Mouse (Mus musculus): ENCODE measurements around the gene Aldh1l1. TPM values are rescaled to one million over a fixed set of nuclear protein-coding genes. Genes with fewer than 3 reads are reported as not detected.

Gene Aldh1l1
- total and polyA plus RNA-seq, 2 experiments: 897 to 1,237 TPM

DNA sequence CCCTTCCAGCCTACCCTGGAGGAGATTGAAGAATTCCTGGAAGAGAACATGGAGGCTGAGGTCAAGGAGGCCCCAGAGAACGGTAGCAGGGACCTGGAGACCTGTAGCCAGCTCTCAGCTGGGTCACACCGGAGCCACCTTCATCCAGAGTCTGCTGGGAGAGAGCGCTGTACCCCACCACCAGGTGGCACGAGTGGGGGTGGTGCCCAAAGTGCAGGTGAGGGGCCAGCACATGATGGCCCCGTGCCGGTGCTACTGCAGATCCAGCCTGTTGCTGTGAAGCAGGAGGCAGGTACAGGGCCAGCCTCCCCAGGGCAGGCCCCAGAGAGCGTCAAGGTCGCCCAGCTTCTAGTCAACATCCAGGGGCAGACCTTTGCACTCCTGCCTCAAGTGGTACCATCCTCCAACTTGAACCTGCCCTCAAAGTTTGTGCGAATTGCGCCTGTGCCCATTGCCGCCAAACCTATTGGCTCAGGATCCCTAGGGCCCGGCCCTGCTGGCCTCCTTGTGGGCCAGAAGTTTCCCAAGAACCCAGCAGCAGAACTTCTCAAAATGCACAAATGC lies 19.3 kb upstream of the Aldh1l1 start:
- Histone ChIP-seq H3K36me3 (ENCODE audit: control insufficient read depth, insufficient read depth, low read length) (peaks cover 30% of the 10 kb centered on the region), H3K9ac (ENCODE audit: low read depth, low read length) (peak overlapping the region; percentile 85), H3K27me3 (ENCODE audit: control insufficient read depth, insufficient read depth, low read length) (no peaks in the 10 kb centered on the region), H3K4me3 (ENCODE audit: insufficient read depth, low read depth, low read length) (peak overlapping the region; percentile 86), H3K27ac (replicated peaks; ENCODE audit: insufficient read depth, low read depth, low read length) (peak overlapping the region; percentile 99), H3K4me1 (ENCODE audit: control insufficient read depth, insufficient read depth, low read length) (peaks cover 32% of the 10 kb centered on the region), H3K79me2 (ENCODE audit: control insufficient read depth, insufficient read depth, low read length) (peaks cover 42% of the 10 kb centered on the region)
- 19% methylated on average over 12 of the region's 12 CpGs for WGBS
- DNase-seq (ENCODE audit: extremely low read depth, low read depth, low spot score): peak; percentile 93
- TF ChIP-seq POLR2A (IDR thresholded peaks at IDR 0.05; ENCODE audit: extremely low read depth, insufficient read depth, low read length) (0 out of 2 replicates have a peak, but pooled peaks have one; percentile 19), CTCF (IDR thresholded peaks at IDR 0.05; ENCODE audit: low read depth, low read length) (peak; percentile 58)

DNA sequence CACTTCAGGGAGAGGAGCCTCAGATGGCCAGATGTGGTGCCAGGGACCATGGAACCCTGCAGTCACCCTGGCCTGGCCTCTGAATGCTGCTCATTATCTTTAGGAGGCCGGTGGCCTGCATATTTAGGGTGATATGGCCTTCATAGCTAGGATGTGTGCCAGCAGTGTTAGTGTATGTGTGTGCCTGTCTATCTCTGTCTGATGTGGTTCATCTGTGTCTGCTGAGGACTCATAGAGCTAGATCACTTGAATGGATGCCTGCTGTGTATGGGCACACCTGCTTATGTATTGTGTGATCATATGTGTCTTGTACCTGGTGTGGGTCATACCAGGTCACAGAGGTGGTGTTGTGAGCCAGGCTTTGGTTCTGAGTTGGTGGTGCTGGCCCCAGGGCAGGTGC lies 18.0 kb upstream of the Aldh1l1 start:
- Histone ChIP-seq H3K4me1 (ENCODE audit: control insufficient read depth, insufficient read depth, low read length) (peaks cover 41% of the 10 kb centered on the region), H3K36me3 (ENCODE audit: control insufficient read depth, insufficient read depth, low read length) (peaks cover 33% of the 10 kb centered on the region), H3K79me2 (ENCODE audit: control insufficient read depth, insufficient read depth, low read length) (peaks cover 42% of the 10 kb centered on the region), H3K27me3 (ENCODE audit: control insufficient read depth, insufficient read depth, low read length) (no peaks in the 10 kb centered on the region), H3K4me3 (ENCODE audit: insufficient read depth, low read depth, low read length) (peak overlapping the region; percentile 86), H3K27ac (replicated peaks; ENCODE audit: insufficient read depth, low read depth, low read length) (peak overlapping the region; percentile 99), H3K9ac (ENCODE audit: low read depth, low read length) (peak overlapping the region; percentile 85)
- peak; percentile 58 for DNase-seq (ENCODE audit: extremely low read depth, low read depth, low spot score)
- no peak for TF ChIP-seq CTCF (IDR thresholded peaks at IDR 0.05; ENCODE audit: low read depth, low read length)
- TF ChIP-seq POLR2A (IDR thresholded peaks at IDR 0.05; ENCODE audit: extremely low read depth, insufficient read depth, low read length): no peak
- 3% methylated on average over 1 of the region's 1 CpGs for WGBS

DNA sequence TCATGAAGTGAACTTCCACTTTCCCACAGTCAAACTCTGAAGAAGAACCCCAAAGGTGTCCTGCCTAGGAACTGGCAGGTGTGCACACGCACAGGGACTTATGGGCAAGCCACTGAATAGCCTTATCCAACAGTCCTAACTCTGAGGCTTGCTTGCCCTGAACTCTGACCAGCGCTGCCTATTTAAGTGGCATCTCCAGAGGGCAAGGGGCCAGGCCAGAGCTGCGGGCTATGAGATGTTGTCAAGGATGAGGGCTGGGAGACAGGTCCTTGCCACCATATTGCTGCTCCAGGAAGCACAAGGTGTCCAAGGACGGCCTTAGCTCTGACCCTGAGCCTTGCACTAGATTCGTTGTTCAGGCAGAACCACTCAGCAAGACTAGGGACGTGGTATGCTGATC lies 17.2 kb upstream of the Aldh1l1 start:
- H3K9ac ChIP-seq (ENCODE audit: low read depth, low read length): peak overlapping the region; percentile 85
- TF ChIP-seq CTCF (IDR thresholded peaks at IDR 0.05; ENCODE audit: low read depth, low read length) (no peak), POLR2A (IDR thresholded peaks at IDR 0.05; ENCODE audit: extremely low read depth, insufficient read depth, low read length) (no peak)
- no peaks in the 10 kb centered on the region for H3K27me3 ChIP-seq (ENCODE audit: control insufficient read depth, insufficient read depth, low read length)
- H3K36me3 ChIP-seq (ENCODE audit: control insufficient read depth, insufficient read depth, low read length): peaks cover 36% of the 10 kb centered on the region
- H3K4me3 ChIP-seq (ENCODE audit: insufficient read depth, low read depth, low read length): peak overlapping the region; percentile 86
- H3K4me1 ChIP-seq (ENCODE audit: control insufficient read depth, insufficient read depth, low read length): peaks cover 46% of the 10 kb centered on the region
- H3K79me2 ChIP-seq (ENCODE audit: control insufficient read depth, insufficient read depth, low read length): peaks cover 42% of the 10 kb centered on the region
- WGBS: 24% methylated on average over 6 of the region's 6 CpGs
- H3K27ac ChIP-seq (replicated peaks; ENCODE audit: insufficient read depth, low read depth, low read length): peak overlapping the region; percentile 99
- peak; percentile 68 for DNase-seq (ENCODE audit: extremely low read depth, low read depth, low spot score)

DNA sequence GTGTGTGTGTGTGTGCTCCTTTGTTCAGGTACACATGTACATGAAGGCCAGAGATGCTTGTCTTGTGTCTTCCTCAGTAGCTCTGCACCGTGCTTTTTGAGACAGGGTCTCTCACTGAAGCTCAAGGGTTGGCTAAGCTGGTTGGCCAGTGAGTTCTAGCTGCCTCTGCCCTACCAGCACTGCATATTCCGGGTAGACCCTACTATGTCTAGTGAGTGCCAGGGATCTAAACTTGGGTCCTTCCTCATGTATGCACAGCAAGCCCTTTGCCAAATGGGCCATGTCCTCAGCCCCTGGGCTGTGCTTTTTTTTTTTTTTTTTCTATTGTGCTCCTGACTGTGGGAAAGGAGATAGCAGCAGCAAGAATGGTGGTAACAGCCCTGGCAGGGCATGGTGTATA lies 16.0 kb upstream of the Aldh1l1 start:
- Histone ChIP-seq H3K79me2 (ENCODE audit: control insufficient read depth, insufficient read depth, low read length) (peaks cover 41% of the 10 kb centered on the region), H3K4me3 (ENCODE audit: insufficient read depth, low read depth, low read length) (peak overlapping the region; percentile 86), H3K27ac (replicated peaks; ENCODE audit: insufficient read depth, low read depth, low read length) (peak overlapping the region; percentile 99), H3K9ac (ENCODE audit: low read depth, low read length) (peak overlapping the region; percentile 85), H3K27me3 (ENCODE audit: control insufficient read depth, insufficient read depth, low read length) (no peaks in the 10 kb centered on the region), H3K36me3 (ENCODE audit: control insufficient read depth, insufficient read depth, low read length) (peaks cover 38% of the 10 kb centered on the region), H3K4me1 (ENCODE audit: control insufficient read depth, insufficient read depth, low read length) (peaks cover 50% of the 10 kb centered on the region)
- peak; percentile 51 for DNase-seq (ENCODE audit: extremely low read depth, low read depth, low spot score)
- 27% methylated on average over 2 of the region's 2 CpGs for WGBS
- TF ChIP-seq CTCF (IDR thresholded peaks at IDR 0.05; ENCODE audit: low read depth, low read length): no peak
- TF ChIP-seq POLR2A (IDR thresholded peaks at IDR 0.05; ENCODE audit: extremely low read depth, insufficient read depth, low read length): no peak

DNA sequence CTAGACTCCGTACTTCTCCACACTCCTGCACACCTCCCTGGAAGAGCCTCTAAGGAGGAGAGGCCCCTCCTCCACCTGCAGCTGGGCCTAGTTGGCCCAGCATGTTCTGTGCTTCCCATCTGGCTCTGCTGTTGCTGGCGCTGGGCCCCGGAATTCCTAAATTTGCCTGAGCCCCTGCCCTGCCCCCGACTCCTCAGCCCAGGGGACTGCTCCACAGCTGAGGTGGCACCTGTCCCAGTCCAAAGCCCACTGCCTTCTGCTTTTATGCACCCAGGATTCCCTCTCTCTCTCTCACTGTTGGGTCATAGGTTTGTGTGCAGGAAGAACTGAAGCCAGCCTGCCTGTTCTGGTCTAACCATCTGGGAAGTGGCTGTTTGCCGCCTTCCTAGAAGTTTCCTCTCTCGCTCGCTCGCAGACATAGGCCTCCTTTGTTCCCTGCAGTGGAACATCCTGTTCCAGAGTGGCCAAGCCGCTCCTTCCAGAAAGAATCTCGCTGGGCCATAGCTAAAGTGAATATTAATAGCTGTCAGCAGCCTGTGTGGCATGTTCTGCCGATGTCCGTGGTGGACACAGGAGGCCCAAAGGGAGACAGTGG lies 15.2 kb upstream of the Aldh1l1 start:
- peak overlapping the region; percentile 85 for H3K9ac ChIP-seq (ENCODE audit: low read depth, low read length)

DNA sequence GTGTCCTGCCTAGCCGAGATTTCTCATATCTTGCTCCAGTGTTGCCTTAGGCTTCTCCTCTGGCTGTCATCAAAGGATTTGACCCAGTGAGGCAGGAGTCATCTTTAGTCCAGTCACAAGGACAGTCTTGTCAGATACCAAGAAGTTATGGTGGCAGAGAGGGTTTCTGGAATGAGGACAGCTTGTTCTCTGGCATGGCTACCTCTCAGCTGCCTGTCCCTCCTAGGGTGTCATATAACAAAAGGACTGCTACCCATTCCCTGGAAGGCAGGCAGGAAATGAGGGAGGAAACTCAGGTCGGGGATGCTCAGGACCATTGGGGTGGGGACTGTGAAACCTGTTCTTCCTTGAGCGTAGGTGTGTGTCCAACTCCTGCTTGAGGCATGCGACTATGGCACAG lies 14.1 kb upstream of the Aldh1l1 start:
- DNase-seq (ENCODE audit: extremely low read depth, low read depth, low spot score): peak; percentile 43
- Histone ChIP-seq H3K4me1 (ENCODE audit: control insufficient read depth, insufficient read depth, low read length) (peaks cover 61% of the 10 kb centered on the region), H3K27ac (replicated peaks; ENCODE audit: insufficient read depth, low read depth, low read length) (peak overlapping the region; percentile 99), H3K9ac (ENCODE audit: low read depth, low read length) (peak overlapping the region; percentile 85), H3K36me3 (ENCODE audit: control insufficient read depth, insufficient read depth, low read length) (peaks cover 33% of the 10 kb centered on the region), H3K79me2 (ENCODE audit: control insufficient read depth, insufficient read depth, low read length) (peaks cover 32% of the 10 kb centered on the region), H3K4me3 (ENCODE audit: insufficient read depth, low read depth, low read length) (no peak overlapping the region), H3K27me3 (ENCODE audit: control insufficient read depth, insufficient read depth, low read length) (no peaks in the 10 kb centered on the region)
- no peak for TF ChIP-seq POLR2A (IDR thresholded peaks at IDR 0.05; ENCODE audit: extremely low read depth, insufficient read depth, low read length)
- no peak for TF ChIP-seq CTCF (IDR thresholded peaks at IDR 0.05; ENCODE audit: low read depth, low read length)
- 50% methylated on average over 4 of the region's 4 CpGs for WGBS

More for the DNA sequence above, 15.2 kb upstream of the Aldh1l1 start:
- peak; percentile 55 for DNase-seq (ENCODE audit: extremely low read depth, low read depth, low spot score)
- H3K36me3 ChIP-seq (ENCODE audit: control insufficient read depth, insufficient read depth, low read length): peaks cover 38% of the 10 kb centered on the region
- peaks cover 54% of the 10 kb centered on the region for H3K4me1 ChIP-seq (ENCODE audit: control insufficient read depth, insufficient read depth, low read length)
- H3K27ac ChIP-seq (replicated peaks; ENCODE audit: insufficient read depth, low read depth, low read length): peak overlapping the region; percentile 99
- no peak for TF ChIP-seq POLR2A (IDR thresholded peaks at IDR 0.05; ENCODE audit: extremely low read depth, insufficient read depth, low read length)
- no peak for TF ChIP-seq CTCF (IDR thresholded peaks at IDR 0.05; ENCODE audit: low read depth, low read length)
- no peaks in the 10 kb centered on the region for H3K27me3 ChIP-seq (ENCODE audit: control insufficient read depth, insufficient read depth, low read length)
- 20% methylated on average over 12 of the region's 12 CpGs for WGBS
- peak overlapping the region; percentile 86 for H3K4me3 ChIP-seq (ENCODE audit: insufficient read depth, low read depth, low read length)
- H3K79me2 ChIP-seq (ENCODE audit: control insufficient read depth, insufficient read depth, low read length): peaks cover 39% of the 10 kb centered on the region

Data from liver, adult 2 months (tissue).